In genomic region chr11:44776556-44776955, GRCm38 (mm10) we compare ENCODE assay signal across 22 mouse cellular contexts.
"Had no signal": no experiment of that assay in that cellular context is flagged by ENCODE, and none has a peak within 500 bp of the region (broad histone marks: within the 10 kb centered on the region; RNA-seq: fewer than 3 reads in every experiment).

No protein-coding gene starts in this region.

- H3K9me3 ChIP-seq: limb, embryonic 10.5 days; limb, embryonic 13.5 days; liver, embryonic 12.5 days; liver, embryonic 15.5 days; lung, embryonic 15.5 days; midbrain, embryonic 10.5 days; neural tube, embryonic 12.5 days; neural tube, embryonic 15.5 days had no signal

- H3K4me3 ChIP-seq: limb, embryonic 10.5 days; limb, embryonic 13.5 days; liver, embryonic 12.5 days; liver, embryonic 15.5 days; lung, embryonic 15.5 days; megakaryocyte, embryonic 14.5 days; midbrain, embryonic 10.5 days; neural tube, embryonic 12.5 days; neural tube, embryonic 15.5 days had no signal

- DNase-seq: kidney, postnatal 14 days; kidney, postnatal 4 days; liver; lung, adult 18-20 months; lung, postnatal 10 days; lung, postnatal 36 days; midbrain, embryonic 14.5 days; right cerebral cortex, adult 18-20 months; right cerebral cortex, postnatal 14 days; right cerebral cortex, postnatal 4 days; thymus, adult 18-20 months; thymus, postnatal 36 days had no signal

- H3K27ac ChIP-seq: limb, embryonic 10.5 days; limb, embryonic 13.5 days; liver, embryonic 12.5 days; liver, embryonic 15.5 days; lung, embryonic 15.5 days; neural tube, embryonic 12.5 days; neural tube, embryonic 15.5 days; stomach, postnatal 0 days had no signal

- H3K27me3 ChIP-seq: limb, embryonic 13.5 days; liver, embryonic 12.5 days; liver, embryonic 15.5 days; lung, embryonic 15.5 days; neural tube, embryonic 12.5 days; neural tube, embryonic 15.5 days had no signal

- H3K36me3 ChIP-seq: limb, embryonic 10.5 days; limb, embryonic 13.5 days; liver, embryonic 12.5 days; liver, embryonic 15.5 days; lung, embryonic 15.5 days; midbrain, embryonic 10.5 days; neural tube, embryonic 12.5 days; neural tube, embryonic 15.5 days had no signal

- H3K4me1 ChIP-seq: liver, embryonic 12.5 days; liver, embryonic 15.5 days; lung, embryonic 15.5 days had no signal
